Comparison of ENCODE assay signal across 13 mouse cellular contexts in the genomic region with DNA sequence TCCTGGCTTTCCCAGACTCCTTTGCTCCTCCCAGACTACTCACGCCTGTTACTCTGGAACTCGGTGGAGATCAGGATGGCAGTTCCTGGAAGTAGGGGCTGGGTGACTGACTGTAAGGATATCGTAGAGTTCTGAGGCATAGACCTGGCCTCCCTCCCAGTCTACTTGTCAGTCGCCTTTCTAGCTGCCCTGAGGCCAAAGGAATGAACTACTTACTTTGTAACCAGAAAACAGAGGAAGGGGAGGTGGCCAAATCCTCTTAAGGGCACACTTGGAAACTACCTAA. TPM values are rescaled to one million over a fixed set of nuclear protein-coding genes. Genes with fewer than 3 reads are reported as not detected.
"Had no signal": no experiment of that assay in that cellular context is flagged by ENCODE, and none has a peak within 500 bp of the region (broad histone marks: within the 10 kb centered on the region; RNA-seq: fewer than 3 reads in every experiment).

No protein-coding gene starts in this region.

- DNase-seq: kidney, adult 18-20 months; kidney, postnatal 10 days; kidney, postnatal 4 days; lung, postnatal 36 days; right cerebral cortex, postnatal 14 days had no signal

- H3K9ac ChIP-seq: intestine, embryonic 15.5 days; limb, embryonic 15.5 days; lung, embryonic 15.5 days; midbrain, embryonic 13.5 days had no signal

- H3K9me3 ChIP-seq: intestine, embryonic 15.5 days; limb, embryonic 15.5 days; lung, embryonic 15.5 days; midbrain, embryonic 13.5 days had no signal

- H3K4me2 ChIP-seq: intestine, embryonic 15.5 days; limb, embryonic 15.5 days; lung, embryonic 15.5 days; midbrain, embryonic 13.5 days had no signal

- H3K27ac ChIP-seq: intestine, embryonic 15.5 days; layer of hippocampus, adult 2 months; limb, embryonic 15.5 days; lung, embryonic 15.5 days; midbrain, embryonic 13.5 days had no signal

- ATAC-seq: midbrain, embryonic 13.5 days had no signal

- H3K4me1 ChIP-seq: intestine, embryonic 15.5 days; midbrain, embryonic 13.5 days had no signal

- H3K27me3 ChIP-seq: intestine, embryonic 15.5 days; limb, embryonic 15.5 days; lung, embryonic 15.5 days; midbrain, embryonic 13.5 days had no signal

- H3K4me3 ChIP-seq: intestine, embryonic 15.5 days; layer of hippocampus, adult 2 months; limb, embryonic 15.5 days; lung, embryonic 15.5 days; midbrain, embryonic 13.5 days had no signal

RNA-seq across cellular contexts. Expression of gene Prr29, which starts 28.0 kb away (rescaled TPM):
- polyA plus RNA-seq: limb, embryonic 11.5 days; midbrain, embryonic 13.5 days; midbrain, postnatal 0 days; neural tube, embryonic 14.5 days had no signal

RNA-seq across cellular contexts. Expression of gene Scn4a, which starts 40.2 kb away (rescaled TPM):
- polyA plus RNA-seq: neural tube, embryonic 14.5 days had no signal
